Comparison of ENCODE assay signal across 14 mouse cellular contexts in genomic region chr8:115110423-115110822, GRCm38 (mm10).
DNase-seq lines count a peak whose midpoint lies in the region; ATAC-seq lines count a peak whose summit lies in the region.
"Had no signal": no experiment of that assay in that cellular context is flagged by ENCODE, and none has a peak within 500 bp of the region (broad histone marks: within the 10 kb centered on the region; RNA-seq: fewer than 3 reads in every experiment).

No protein-coding gene starts in this region.

- no peak overlapping the region for H3K9ac ChIP-seq in heart, embryonic 16.5 days (ENCODE audit: low read length)
- H3K9ac ChIP-seq: forebrain, embryonic 15.5 days; limb, embryonic 13.5 days; neural tube, embryonic 15.5 days had no signal

- DNase-seq in heart, postnatal 25 days (ENCODE audit: low spot score), result no peak
- DNase-seq in CD4-positive helper T cell, adult 2 months (ENCODE audit: low read depth, low spot score), result peak; percentile 61
- DNase-seq in splenic B cell, adult 2 months (ENCODE audit: low read depth, low spot score), result peak; percentile 13
- no peak for DNase-seq in gastrocnemius, postnatal 10 days
- DNase-seq in frontal cortex, postnatal 25 days (ENCODE audit: low spot score in 2 of 2), result no peak
- no peak for DNase-seq in retina, postnatal 1 day
- DNase-seq: adrenal gland, adult 8-10 months; cerebellum, postnatal 14 days; right cerebral cortex, adult 18-20 months had no signal

- peak; percentile 49; the same call in 1 of the 2 replicates for ATAC-seq in heart, embryonic 16.5 days (replicated peaks; ENCODE audit: extremely low read depth, insufficient read depth, low FRiP score)
- peak; percentile 90 for ATAC-seq in common myeloid progenitor, adult 5-6 weeks (replicated peaks; ENCODE audit: low read depth, poor library complexity, severe bottlenecking)
- ATAC-seq: forebrain, embryonic 15.5 days had no signal

- no peak overlapping the region for H3K27ac ChIP-seq in heart, embryonic 16.5 days (ENCODE audit: low read length)
- H3K27ac ChIP-seq: forebrain, embryonic 15.5 days; limb, embryonic 13.5 days; neural tube, embryonic 15.5 days had no signal

- H3K9me3 ChIP-seq in heart, embryonic 16.5 days (replicated peaks; ENCODE audit: control insufficient read depth, low read length), result no peaks in the 10 kb centered on the region
- H3K9me3 ChIP-seq: forebrain, embryonic 15.5 days; limb, embryonic 13.5 days; neural tube, embryonic 15.5 days had no signal

- peak overlapping the region; percentile 37 for H3K4me2 ChIP-seq in heart, embryonic 16.5 days (ENCODE audit: low read depth, low read length)
- H3K4me2 ChIP-seq: forebrain, embryonic 15.5 days; limb, embryonic 13.5 days; neural tube, embryonic 15.5 days had no signal

- H3K4me3 ChIP-seq in heart, embryonic 16.5 days (ENCODE audit: low read length), result no peak overlapping the region
- H3K4me3 ChIP-seq: forebrain, embryonic 15.5 days; limb, embryonic 13.5 days; neural tube, embryonic 15.5 days had no signal

- H3K36me3 ChIP-seq in heart, embryonic 16.5 days (ENCODE audit: control insufficient read depth, insufficient read depth), result no peaks in the 10 kb centered on the region
- no peaks in the 10 kb centered on the region for H3K36me3 ChIP-seq in splenic B cell, adult 2 months (ENCODE audit: control insufficient read depth, insufficient read depth, low read length, poor library complexity, severe bottlenecking)
- H3K36me3 ChIP-seq: forebrain, embryonic 15.5 days; limb, embryonic 13.5 days; neural tube, embryonic 15.5 days had no signal

- 49% methylated on average over 9 of the region's 9 CpGs for WGBS in heart, embryonic 16.5 days

- H3K27me3 ChIP-seq in heart, embryonic 16.5 days (ENCODE audit: control insufficient read depth, insufficient read depth, low read length), result no peaks in the 10 kb centered on the region
- H3K27me3 ChIP-seq in splenic B cell, adult 2 months (ENCODE audit: control insufficient read depth, insufficient read depth, low read length, poor library complexity, severe bottlenecking), result no peaks in the 10 kb centered on the region
- H3K27me3 ChIP-seq: forebrain, embryonic 15.5 days; limb, embryonic 13.5 days; neural tube, embryonic 15.5 days had no signal

- H3K4me1 ChIP-seq in heart, embryonic 16.5 days (ENCODE audit: control insufficient read depth, insufficient read depth, low read length), result peaks cover 5% of the 10 kb centered on the region

- intact Hi-C loops in heart, postnatal 25 days (cut with DNase I), result no loop called here

Comparison
In these comparisons a context has a peak if more than half of its experiments do, and no peak if none do; other contexts are left out.
1. DNase-seq: peak in CD4-positive helper T cell, adult 2 months (single experiment) and splenic B cell, adult 2 months (single experiment); none in heart, postnatal 25 days (single experiment), gastrocnemius, postnatal 10 days (single experiment), frontal cortex, postnatal 25 days (0 of 2) and retina, postnatal 1 day (single experiment).